Mouse (Mus musculus) c-Kit-positive CD71-negative TER-119-negative erythroid progenitor cells, embryonic 14.5 days (primary cell): ENCODE data around the gene Gm12166.
"Not testable (repeated sequence)": the region's sequence is repeated elsewhere in the genome, so short reads cannot be mapped to it uniquely, and the experiment has no call there.

Source experiments
- DNase-seq: peaks from one replicate; pipeline ENCODE4 v3.0.0-alpha.2; 2013; ENCODE audit warnings: low read depth

The Gm12166 gene

GRCm38 (mm10) chr11:46052105-46052659 is at the start of gene Gm12166:
Gene Gm12166 (minus strand): TSS chr11:46052321.
- not testable (repeated sequence) for DNase-seq

- no peak for DNase-seq
Observed at GRCm38 (mm10) chr11:46097062-46097461, 44.9 kb upstream of the Gm12166 start.

- DNase-seq, result no peak
Observed at GRCm38 (mm10) chr11:46096265-46096649, 44.1 kb upstream of the Gm12166 start.

- DNase-seq, result no peak
Observed at GRCm38 (mm10) chr11:46095477-46096264, 43.5 kb upstream of the Gm12166 start.

- no peak for DNase-seq
Observed at GRCm38 (mm10) chr11:46092121-46092520, 40.0 kb upstream of the Gm12166 start.

- no peak for DNase-seq
Observed at GRCm38 (mm10) chr11:46090951-46091667, 39.0 kb upstream of the Gm12166 start.

GRCm38 (mm10) chr11:46090036-46090725 is 38.1 kb upstream of the Gm12166 start:
- no peak for DNase-seq

GRCm38 (mm10) chr11:46089081-46089713 is 37.1 kb upstream of the Gm12166 start:
- no peak for DNase-seq

- no peak for DNase-seq
Observed at GRCm38 (mm10) chr11:46086446-46086845, 34.3 kb upstream of the Gm12166 start.

GRCm38 (mm10) chr11:46085398-46086163 is 33.5 kb upstream of the Gm12166 start:
- DNase-seq, result no peak

- DNase-seq, result no peak
Observed at GRCm38 (mm10) chr11:46084568-46084967, 32.4 kb upstream of the Gm12166 start.

GRCm38 (mm10) chr11:46083835-46084444 is 31.8 kb upstream of the Gm12166 start:
- no peak for DNase-seq

GRCm38 (mm10) chr11:46083405-46083804 is 31.3 kb upstream of the Gm12166 start:
- DNase-seq, result no peak

GRCm38 (mm10) chr11:46081075-46081474 is 29.0 kb upstream of the Gm12166 start:
- DNase-seq, result no peak

GRCm38 (mm10) chr11:46077732-46078375 is 25.7 kb upstream of the Gm12166 start:
- DNase-seq, result no peak

- DNase-seq, result no peak
Observed at GRCm38 (mm10) chr11:46077304-46077703, 25.2 kb upstream of the Gm12166 start.

GRCm38 (mm10) chr11:46076442-46077158 is 24.5 kb upstream of the Gm12166 start:
- DNase-seq, result no peak

- DNase-seq, result no peak
Observed at GRCm38 (mm10) chr11:46075507-46075906, 23.4 kb upstream of the Gm12166 start.

- DNase-seq, result no peak
Observed at GRCm38 (mm10) chr11:46073850-46074688, 21.9 kb upstream of the Gm12166 start.
